Mouse (Mus musculus) gastrocnemius, adult 2 months (tissue): ENCODE measurements around the gene Ift140. TPM values are rescaled to one million over a fixed set of nuclear protein-coding genes. Genes with fewer than 3 reads are reported as not detected.
"Not testable (repeated sequence)": the region's sequence is repeated elsewhere in the genome, so short reads cannot be mapped to it uniquely, and the experiment has no call there.

Experiments
- DNase-seq: peaks from one replicate; pipeline ENCODE4 v3.0.0; 2022
- H3K27ac ChIP-seq: fragments of 200-600 bp; 2 replicates; pipeline ENCODE4 v1.8.1; 2022; ENCODE audit warnings: mild to moderate bottlenecking
- H3K4me3 ChIP-seq: fragments of 200-600 bp; 2 replicates; pipeline ENCODE4 v1.8.1; 2022; ENCODE audit warnings: mild to moderate bottlenecking, moderate library complexity
- CTCF ChIP-seq: fragments of 200-600 bp; IDR thresholded peaks from 2 replicates; pipeline ENCODE4 v1.8.1; 2022; ENCODE audit warnings: antibody characterized with exemption, mild to moderate bottlenecking, moderate library complexity
- intact Hi-C: fragments of 180-260 bp; cut with DNase I; formaldehyde crosslinking; loops from one replicate; pipeline ENCODE4 v1.15.1; 2025
- total RNA-seq, 2 experiments: library from RNA; stranded (reverse); gene quantifications; 2 replicates each; pipeline ENCODE4 v1.2.3; 2021

The Ift140 gene
- total RNA-seq, 2 experiments from 2014 or later = 2.8 to 2.9 TPM

DNA sequence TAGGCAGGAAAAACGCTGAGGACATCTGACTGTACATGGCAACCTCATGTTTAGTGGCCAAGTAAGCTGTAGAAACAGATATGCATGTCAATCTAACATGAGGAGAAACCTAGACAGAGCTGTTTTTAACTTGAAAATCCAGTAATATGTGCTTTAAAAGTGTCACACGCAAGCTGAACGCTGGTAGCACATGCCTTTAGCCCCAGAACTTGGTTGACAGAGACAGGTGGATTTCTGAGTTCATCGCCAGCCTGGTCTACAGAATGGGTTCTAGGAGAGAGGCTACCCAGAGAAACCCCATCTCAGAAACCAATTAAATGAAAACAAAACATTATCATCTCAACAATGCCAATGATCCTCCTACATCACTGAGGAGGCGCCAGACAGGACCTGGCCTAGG, 95.3 kb downstream of the Ift140 start:
- no peak overlapping the region for H3K4me3 ChIP-seq
- no peak for DNase-seq
- no peak for TF ChIP-seq CTCF
- H3K27ac ChIP-seq = peak overlapping the region; percentile 85
- intact Hi-C loops = no loop called here

DNA sequence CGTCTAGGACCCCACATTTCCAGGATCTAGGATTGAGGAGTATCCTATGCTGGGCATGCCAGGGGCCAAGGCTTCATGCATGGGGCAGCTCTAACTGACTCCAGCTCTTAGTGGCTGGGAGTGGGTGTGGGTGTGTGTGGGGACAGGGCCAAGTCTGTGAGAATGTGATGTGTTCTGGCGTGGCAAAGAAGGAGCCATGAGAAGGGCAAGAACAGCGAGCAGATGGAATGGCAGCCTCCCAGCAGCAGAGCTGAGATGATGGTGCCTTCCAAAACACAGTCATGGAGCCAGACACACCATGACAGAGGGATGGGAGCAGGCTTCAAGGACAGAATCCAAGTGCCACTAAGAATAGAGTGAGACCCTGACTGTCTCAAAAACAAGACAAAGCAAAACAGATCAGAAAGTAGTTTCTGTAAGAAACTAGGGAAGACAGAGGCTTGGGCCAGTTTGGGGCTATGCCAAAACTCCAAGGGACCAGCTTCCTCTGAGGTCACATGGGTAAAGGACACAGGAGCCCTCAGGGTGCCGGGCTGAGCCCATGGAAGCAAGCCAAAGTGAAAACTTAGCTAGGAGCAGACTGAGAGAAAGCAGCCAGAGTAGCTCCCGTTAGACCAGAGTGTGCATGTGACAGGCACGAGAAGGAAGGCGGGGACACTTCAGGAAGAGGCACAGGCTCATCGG, 96.0 kb downstream of the Ift140 start:
- peak overlapping the region; percentile 40 for H3K4me3 ChIP-seq
- peak overlapping the region; percentile 85 for H3K27ac ChIP-seq
- intact Hi-C loops = no loop called here
- TF ChIP-seq CTCF = no peak
- peak; percentile 80 for DNase-seq

DNA sequence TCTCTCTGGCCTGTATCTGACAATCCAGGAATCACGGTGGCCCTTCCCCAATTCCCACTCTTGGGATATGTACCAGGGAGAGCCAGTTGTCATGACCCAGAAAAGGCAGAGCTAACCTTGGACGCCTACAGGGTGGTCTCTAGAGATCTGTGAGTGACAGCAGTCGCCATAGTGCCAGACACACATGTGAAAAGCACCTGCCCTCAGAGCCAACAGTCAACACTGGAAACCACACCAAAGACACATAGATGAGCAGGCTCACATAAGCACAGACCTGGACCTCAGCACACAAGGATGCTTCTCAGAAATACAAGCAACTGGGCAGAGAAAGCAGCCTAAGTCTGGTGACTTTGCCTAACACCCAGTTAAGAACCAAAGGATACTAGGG, 96.5 kb downstream of the Ift140 start:
- intact Hi-C loops = no loop called here
- peak overlapping the region; percentile 40 for H3K4me3 ChIP-seq
- no peak for TF ChIP-seq CTCF
- DNase-seq = no peak
- peak overlapping the region; percentile 85 for H3K27ac ChIP-seq

GRCm38 (mm10) chr17:25114908-25115645, 99.2 kb downstream of the Ift140 start:
- TF ChIP-seq CTCF = no peak
- DNase-seq = no peak
- peak overlapping the region; percentile 95 for H3K27ac ChIP-seq
- intact Hi-C loops = loop anchor here (5.0 kb wide), 2 partner anchors 67 to 157 kb away; partner anchors contain the start of genes BC003965 and Ube2i
- H3K4me3 ChIP-seq = peak overlapping the region; percentile 78

DNA sequence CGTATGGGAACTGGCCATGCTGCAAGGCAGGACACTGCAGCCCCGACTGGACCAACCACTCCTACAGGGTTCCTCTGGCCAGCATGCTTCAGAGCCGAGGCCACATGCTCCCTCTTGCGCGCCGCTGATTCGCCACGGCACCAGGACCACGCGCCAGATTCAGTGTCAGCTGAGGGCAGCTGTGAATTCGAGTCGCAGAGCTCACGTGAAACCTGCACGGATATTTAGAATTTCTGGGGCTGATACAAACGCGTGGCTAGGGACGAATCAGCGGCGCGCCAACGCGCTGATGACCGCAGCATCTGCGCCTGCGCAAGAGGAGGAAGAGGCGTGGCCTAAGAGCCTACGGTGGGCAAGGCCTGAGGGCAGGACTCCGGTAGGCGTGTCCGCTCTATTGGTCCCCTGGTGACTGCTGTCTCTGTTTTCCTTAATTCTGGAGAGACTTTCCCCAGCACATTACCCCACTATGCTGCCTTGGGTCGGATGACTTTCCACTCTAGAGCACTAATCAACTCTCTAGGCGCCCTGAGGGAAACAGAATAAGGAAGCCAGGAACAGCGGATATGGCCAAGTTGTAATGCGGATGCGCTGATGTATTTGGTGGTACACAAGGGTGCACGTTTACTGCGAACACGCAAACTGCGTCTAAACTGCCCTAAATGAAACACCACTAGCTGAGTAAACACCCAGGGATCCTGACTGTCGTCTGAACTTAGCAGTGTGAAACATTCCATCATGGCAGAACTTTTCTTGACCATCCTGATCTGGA, 100.0 kb downstream of the Ift140 start, which contains the start of gene Telo2:
TSS of gene Telo2 (minus strand) at position 304 of the 769 bp plus-strand sequence.
- intact Hi-C loops = loop anchor here (5.0 kb wide), 2 partner anchors 66 to 156 kb away; partner anchors contain the start of genes BC003965 and Ube2i
- H3K4me3 ChIP-seq = peak within 1 kb of the TSS; percentile 78
- no peak for TF ChIP-seq CTCF
- peak within 1 kb of the TSS; percentile 95 for H3K27ac ChIP-seq
- peak; percentile 97 for DNase-seq

DNA sequence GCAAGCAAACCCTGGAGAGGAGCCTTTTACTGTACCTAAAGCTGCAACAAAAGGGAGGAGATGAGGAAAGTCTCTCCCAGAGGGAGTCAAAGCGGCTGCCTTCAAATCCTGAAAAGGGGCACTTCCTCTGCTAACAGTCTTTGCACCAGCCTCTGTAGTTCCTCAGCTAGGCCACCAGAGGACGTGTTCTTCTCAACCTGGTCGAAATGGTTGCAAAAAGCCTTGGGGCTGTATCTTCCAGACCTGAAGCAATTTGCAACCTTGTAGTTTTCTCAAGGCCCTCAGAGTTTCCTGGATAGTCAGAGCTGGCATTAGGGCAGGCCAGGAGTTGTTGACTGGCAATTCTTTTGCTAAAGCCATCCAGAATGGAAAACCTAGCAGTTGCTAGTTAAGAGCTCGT, 101.4 kb downstream of the Ift140 start:
- intact Hi-C loops = loop anchor here (5.0 kb wide), 2 partner anchors 65 to 155 kb away; partner anchors contain the start of genes BC003965 and Ube2i
- peak overlapping the region; percentile 25 for H3K27ac ChIP-seq
- no peak for DNase-seq
- H3K4me3 ChIP-seq = no peak overlapping the region
- TF ChIP-seq CTCF = peak; percentile 65

DNA sequence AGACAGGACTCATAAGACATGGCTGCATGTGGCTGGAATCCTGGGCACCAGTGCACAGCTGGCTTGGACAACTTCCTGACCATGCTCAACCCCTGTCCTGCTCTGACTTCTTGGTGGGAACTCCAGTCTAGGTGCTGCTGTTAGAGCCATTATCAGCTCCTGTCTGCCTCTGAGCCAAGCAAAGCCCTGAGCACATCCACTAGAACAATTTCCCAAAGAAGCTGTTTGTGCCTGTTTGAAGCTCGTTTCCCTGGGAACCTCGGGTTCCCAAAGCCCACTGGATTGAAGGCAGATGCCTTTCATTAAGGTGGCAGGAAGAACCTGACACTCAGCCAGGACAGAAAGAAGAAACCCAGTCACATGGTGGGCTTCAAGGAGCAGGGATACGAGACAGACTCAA, 104.5 kb downstream of the Ift140 start, which contains the start of gene Ptx4:
TSS of gene Ptx4 (plus strand) at position 355 of the 400 bp plus-strand sequence.
- Histone ChIP-seq H3K27ac (peak within 1 kb of the TSS; percentile 66), H3K4me3 (peak within 1 kb of the TSS; percentile 43)
- intact Hi-C loops = no loop called here
- TF ChIP-seq CTCF = no peak
- DNase-seq = no peak

DNA sequence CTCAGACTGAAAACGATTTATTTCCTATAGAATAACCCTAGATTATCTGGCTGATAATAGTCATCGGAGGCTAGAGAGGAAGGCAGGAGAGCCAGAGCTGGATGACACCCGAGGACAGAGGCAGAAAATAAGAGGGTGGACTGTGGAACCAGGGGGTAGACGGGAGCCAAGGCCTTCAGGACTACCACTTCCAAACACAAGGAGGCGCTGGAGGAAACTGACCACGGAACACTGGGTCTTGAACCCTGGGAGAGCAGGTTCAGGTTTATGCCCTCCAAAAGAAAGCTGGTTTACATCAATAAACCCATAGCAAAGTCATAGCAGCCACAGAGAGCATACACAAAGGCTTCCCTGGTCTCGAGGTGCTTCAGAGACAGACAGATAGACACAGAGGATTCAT, 108.1 kb downstream of the Ift140 start:
- intact Hi-C loops = no loop called here
- Histone ChIP-seq H3K4me3 (no peak overlapping the region), H3K27ac (no peak overlapping the region)
- TF ChIP-seq CTCF = peak; percentile 44
- DNase-seq = no peak

DNA sequence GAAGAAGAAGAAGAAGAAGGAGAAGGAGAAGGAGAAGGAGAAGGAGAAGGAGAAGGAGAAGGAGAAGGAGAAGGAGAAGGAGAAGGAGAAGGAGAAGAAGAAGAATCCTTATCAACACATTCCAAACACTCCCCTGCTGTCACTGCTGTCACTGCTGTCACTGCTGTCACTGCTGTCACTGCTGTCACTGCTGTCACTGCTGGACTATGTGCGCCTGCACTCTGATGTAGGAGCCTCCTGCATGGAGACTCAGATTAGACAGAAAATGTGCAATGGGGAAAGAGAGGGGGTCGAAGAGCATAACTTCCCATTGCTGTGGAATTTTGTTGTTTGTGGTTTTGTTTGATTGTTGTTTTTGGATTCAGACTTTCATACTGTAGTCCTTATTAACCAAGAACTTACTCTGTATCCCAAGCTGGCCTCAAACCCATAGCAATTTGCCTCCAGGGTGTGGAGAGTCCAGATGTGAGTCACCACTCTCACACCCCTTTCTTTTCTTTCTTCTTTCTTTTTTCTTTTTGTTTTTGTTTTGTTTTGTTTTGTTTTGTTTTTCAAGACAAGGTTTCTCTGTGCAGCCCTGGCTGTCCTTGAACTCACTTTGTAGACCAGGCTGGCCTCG, 109.7 kb downstream of the Ift140 start:
- intact Hi-C loops, DNase-seq, H3K27ac ChIP-seq, H3K4me3 ChIP-seq: not testable (repeated sequence)

GRCm38 (mm10) chr17:25127079-25127478, 111.2 kb downstream of the Ift140 start:
- Histone ChIP-seq H3K27ac (no peak overlapping the region), H3K4me3 (no peak overlapping the region)
- intact Hi-C loops = no loop called here
- no peak for TF ChIP-seq CTCF
- DNase-seq = no peak

DNA sequence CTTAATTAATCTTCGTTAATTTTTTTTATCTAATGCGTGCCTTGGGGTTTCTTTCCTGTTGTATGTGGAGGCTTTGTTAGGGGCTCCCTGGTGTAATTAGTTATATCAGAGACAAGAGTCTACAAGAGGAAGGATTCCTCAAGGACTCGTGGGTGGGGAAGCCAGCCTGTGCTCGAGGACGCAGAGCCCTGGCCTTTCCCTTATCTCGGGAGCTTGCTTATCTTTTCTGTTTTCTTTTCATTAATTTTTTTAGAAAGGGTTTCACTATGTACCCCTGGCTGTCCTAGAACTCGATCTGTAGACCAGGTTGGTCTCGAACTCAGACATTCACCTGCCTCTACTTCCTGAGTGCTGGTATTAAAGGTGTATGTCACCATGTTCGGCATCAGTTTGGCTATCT, 111.8 kb downstream of the Ift140 start:
- DNase-seq = no peak
- no peak for TF ChIP-seq CTCF
- no peak overlapping the region for H3K27ac ChIP-seq
- H3K4me3 ChIP-seq = no peak overlapping the region
- intact Hi-C loops = no loop called here

- H3K27ac ChIP-seq = no peak overlapping the region
- intact Hi-C loops = no loop called here
- H3K4me3 ChIP-seq = no peak overlapping the region
- no peak for DNase-seq
- TF ChIP-seq CTCF = peak; percentile 26; the same call in 1 of the 2 replicates
Measured at GRCm38 (mm10) chr17:25130060-25130459, 114.2 kb downstream of the Ift140 start.
